Mouse (Mus musculus): ENCODE results near the gene Cnot2. TPM values are rescaled to one million over a fixed set of nuclear protein-coding genes. Genes with fewer than 3 reads are reported as not detected.
"Not testable (repeated sequence)": the region's sequence is repeated elsewhere in the genome, so short reads cannot be mapped to it uniquely, and the experiment has no call there.

Cnot2 gene
- polyA plus RNA-seq, 1 experiment from 2014 or later, result 82.5 TPM

GRCm38 (mm10) chr10:116577181-116577580 lies 4.1 kb downstream of the Cnot2 start:
- WGBS, result 80% methylated on average over 3 of the region's 3 CpGs
- no peak overlapping the region for H3K27ac ChIP-seq
- no peak for DNase-seq (ENCODE audit: low spot score)
- peaks cover 5% of the 10 kb centered on the region; the same call in 1 of the 2 replicates for H3K4me1 ChIP-seq
- no peaks in the 10 kb centered on the region; the same call in 1 of the 2 replicates for H3K36me3 ChIP-seq
- no peaks in the 10 kb centered on the region for H3K27me3 ChIP-seq (ENCODE audit: insufficient read depth, poor library complexity, severe bottlenecking)
- H3K4me3 ChIP-seq, result no peak overlapping the region
- H3K9me3 ChIP-seq, result no peaks in the 10 kb centered on the region

- not testable (repeated sequence) for H3K4me3 ChIP-seq; H3K4me1 ChIP-seq; H3K36me3 ChIP-seq; DNase-seq (ENCODE audit: low spot score); H3K9me3 ChIP-seq; H3K27ac ChIP-seq; H3K27me3 ChIP-seq (ENCODE audit: insufficient read depth, poor library complexity, severe bottlenecking)
- 95% methylated on average over 2 of the region's 2 CpGs for WGBS
Measured at GRCm38 (mm10) chr10:116576071-116576470, 5.2 kb downstream of the Cnot2 start.

GRCm38 (mm10) chr10:116570526-116570925 lies 10.8 kb downstream of the Cnot2 start:
- Histone ChIP-seq H3K4me3 (no peak overlapping the region), H3K27me3 (ENCODE audit: insufficient read depth, poor library complexity, severe bottlenecking) (no peaks in the 10 kb centered on the region), H3K27ac (no peak overlapping the region), H3K4me1 (no peaks in the 10 kb centered on the region), H3K36me3 (no peaks in the 10 kb centered on the region), H3K9me3 (no peaks in the 10 kb centered on the region)
- WGBS, result 85% methylated on average over 7 of the region's 7 CpGs
- no peak for DNase-seq (ENCODE audit: low spot score)

GRCm38 (mm10) chr10:116568539-116568938 lies 12.8 kb downstream of the Cnot2 start:
- H3K27ac ChIP-seq, result no peak overlapping the region
- 93% methylated on average over 1 of the region's 1 CpGs for WGBS
- no peak for DNase-seq (ENCODE audit: low spot score)
- H3K4me1 ChIP-seq, result peaks cover 5% of the 10 kb centered on the region; the same call in 1 of the 2 replicates
- H3K4me3 ChIP-seq, result no peak overlapping the region
- H3K36me3 ChIP-seq, result no peaks in the 10 kb centered on the region
- H3K9me3 ChIP-seq, result no peaks in the 10 kb centered on the region
- no peaks in the 10 kb centered on the region for H3K27me3 ChIP-seq (ENCODE audit: insufficient read depth, poor library complexity, severe bottlenecking)

GRCm38 (mm10) chr10:116567491-116568405 lies 13.6 kb downstream of the Cnot2 start:
- Histone ChIP-seq H3K27ac (no peak overlapping the region), H3K27me3 (ENCODE audit: insufficient read depth, poor library complexity, severe bottlenecking) (no peaks in the 10 kb centered on the region), H3K4me3 (no peak overlapping the region), H3K4me1 (peaks cover 9% of the 10 kb centered on the region; the same call in 1 of the 2 replicates), H3K9me3 (no peaks in the 10 kb centered on the region), H3K36me3 (no peaks in the 10 kb centered on the region)
- WGBS, result 84% methylated on average over 7 of the region's 7 CpGs
- no peak for DNase-seq (ENCODE audit: low spot score)

- DNase-seq (ENCODE audit: low spot score); H3K27me3 ChIP-seq (ENCODE audit: insufficient read depth, poor library complexity, severe bottlenecking); H3K4me3 ChIP-seq; H3K27ac ChIP-seq; H3K36me3 ChIP-seq; H3K9me3 ChIP-seq: not testable (repeated sequence)
- peaks cover 15% of the 10 kb centered on the region for H3K4me1 ChIP-seq
- 87% methylated on average over 4 of the region's 4 CpGs for WGBS
Measured at GRCm38 (mm10) chr10:116566492-116566891, 14.8 kb downstream of the Cnot2 start.

- no peak overlapping the region for H3K27ac ChIP-seq
- H3K4me3 ChIP-seq, result no peak overlapping the region
- no peaks in the 10 kb centered on the region for H3K27me3 ChIP-seq (ENCODE audit: insufficient read depth, poor library complexity, severe bottlenecking)
- H3K36me3 ChIP-seq, result no peaks in the 10 kb centered on the region
- DNase-seq (ENCODE audit: low spot score), result no peak
- no peaks in the 10 kb centered on the region for H3K9me3 ChIP-seq
- 92% methylated on average over 14 of the region's 14 CpGs for WGBS
- peaks cover 19% of the 10 kb centered on the region for H3K4me1 ChIP-seq
Measured at GRCm38 (mm10) chr10:116564828-116565602, 16.3 kb downstream of the Cnot2 start.

GRCm38 (mm10) chr10:116562731-116563480 lies 18.4 kb downstream of the Cnot2 start:
- H3K36me3 ChIP-seq, result no peaks in the 10 kb centered on the region
- WGBS, result 67% methylated on average over 4 of the region's 4 CpGs
- no peaks in the 10 kb centered on the region for H3K9me3 ChIP-seq
- H3K4me1 ChIP-seq, result peaks cover 19% of the 10 kb centered on the region
- no peak for DNase-seq (ENCODE audit: low spot score)
- no peaks in the 10 kb centered on the region for H3K27me3 ChIP-seq (ENCODE audit: insufficient read depth, poor library complexity, severe bottlenecking)
- H3K27ac ChIP-seq, result no peak overlapping the region
- H3K4me3 ChIP-seq, result no peak overlapping the region

GRCm38 (mm10) chr10:116562210-116562609 lies 19.1 kb downstream of the Cnot2 start:
- 53% methylated on average over 4 of the region's 4 CpGs for WGBS
- no peak for DNase-seq (ENCODE audit: low spot score)
- Histone ChIP-seq H3K4me3 (no peak overlapping the region), H3K27me3 (ENCODE audit: insufficient read depth, poor library complexity, severe bottlenecking) (no peaks in the 10 kb centered on the region), H3K9me3 (no peaks in the 10 kb centered on the region), H3K36me3 (0 out of 2 replicates have a peak, but pooled peaks cover 4% of the 10 kb centered on the region), H3K4me1 (peaks cover 19% of the 10 kb centered on the region), H3K27ac (no peak overlapping the region)

GRCm38 (mm10) chr10:116559171-116559570 lies 22.1 kb downstream of the Cnot2 start:
- Histone ChIP-seq H3K27ac (no peak overlapping the region), H3K36me3 (peaks cover 12% of the 10 kb centered on the region; the same call in 1 of the 2 replicates), H3K4me3 (no peak overlapping the region), H3K9me3 (no peaks in the 10 kb centered on the region), H3K4me1 (peaks cover 23% of the 10 kb centered on the region), H3K27me3 (ENCODE audit: insufficient read depth, poor library complexity, severe bottlenecking) (no peaks in the 10 kb centered on the region)
- no peak for DNase-seq (ENCODE audit: low spot score)
- WGBS, result 76% methylated on average over 1 of the region's 1 CpGs

- Histone ChIP-seq H3K36me3 (peaks cover 12% of the 10 kb centered on the region; the same call in 1 of the 2 replicates), H3K27me3 (ENCODE audit: insufficient read depth, poor library complexity, severe bottlenecking) (no peaks in the 10 kb centered on the region), H3K9me3 (no peaks in the 10 kb centered on the region), H3K4me3 (no peak overlapping the region), H3K27ac (no peak overlapping the region), H3K4me1 (peaks cover 15% of the 10 kb centered on the region)
- no peak for DNase-seq (ENCODE audit: low spot score)
- WGBS, result 94% methylated on average over 1 of the region's 1 CpGs
Measured at GRCm38 (mm10) chr10:116557166-116557565, 24.1 kb downstream of the Cnot2 start.

GRCm38 (mm10) chr10:116554434-116554833 lies 26.9 kb downstream of the Cnot2 start:
- Histone ChIP-seq H3K36me3 (peaks cover 12% of the 10 kb centered on the region; the same call in 1 of the 2 replicates), H3K27ac (no peak overlapping the region), H3K4me3 (no peak overlapping the region), H3K27me3 (ENCODE audit: insufficient read depth, poor library complexity, severe bottlenecking) (no peaks in the 10 kb centered on the region), H3K4me1 (peaks cover 10% of the 10 kb centered on the region; the same call in 1 of the 2 replicates), H3K9me3 (no peaks in the 10 kb centered on the region)
- DNase-seq (ENCODE audit: low spot score), result no peak
- WGBS, result 35% methylated on average over 2 of the region's 2 CpGs

Data from heart, embryonic 10.5 days (tissue).